ENCODE assay signal across 10 mouse cellular contexts in the genomic region with DNA sequence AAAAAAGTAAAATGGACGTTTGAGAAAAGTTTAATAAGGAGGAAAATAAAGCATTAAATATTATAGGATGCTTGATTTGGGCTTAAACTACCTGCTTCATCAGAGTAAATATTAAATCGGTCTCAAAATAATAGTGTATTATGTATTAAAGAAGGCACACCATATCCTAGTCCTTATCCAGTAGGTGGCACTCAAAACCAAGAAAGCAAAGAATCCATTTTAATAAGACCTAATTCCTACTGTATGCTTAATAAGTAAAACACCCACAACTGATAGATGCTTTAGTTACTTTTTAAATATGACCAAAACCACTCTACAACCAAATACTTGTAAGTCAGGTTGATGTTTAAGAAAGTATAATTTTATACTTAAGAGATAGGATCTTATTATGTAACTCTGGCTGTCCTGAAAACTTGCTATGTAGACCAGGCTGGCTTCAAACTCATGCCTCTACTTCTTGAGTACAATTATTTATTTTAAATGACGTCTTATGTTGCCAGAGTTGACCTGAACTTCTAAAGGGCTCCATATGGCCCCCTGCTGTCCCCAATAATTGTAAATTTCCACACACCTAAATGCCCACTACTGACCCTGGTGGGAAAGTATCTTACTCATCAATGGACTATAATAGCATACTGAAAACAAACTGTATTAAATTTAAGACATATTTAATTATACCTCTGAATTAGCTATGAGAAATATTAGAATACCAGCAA. TPM values are rescaled to one million over a fixed set of nuclear protein-coding genes. Genes with fewer than 3 reads are reported as not detected.
DNase-seq lines count a peak whose midpoint lies in the region; ATAC-seq and TF ChIP-seq lines count a peak whose summit lies in the region.
"Had no signal": no experiment of that assay in that cellular context is flagged by ENCODE, and none has a peak within 500 bp of the region (broad histone marks: within the 10 kb centered on the region; RNA-seq: fewer than 3 reads in every experiment).

No protein-coding gene starts in this region.

- H3K27ac ChIP-seq in kidney, embryonic 16.5 days (ENCODE audit: low read length) = no peak overlapping the region
- no peak overlapping the region for H3K27ac ChIP-seq in MEL (ENCODE audit: control insufficient read depth, low read depth, low read length)
- H3K27ac ChIP-seq in midbrain, embryonic 11.5 days (ENCODE audit: low read depth, low read length) = no peak overlapping the region

- TF ChIP-seq EP300 in MEL (IDR thresholded peaks at IDR 0.05; ENCODE audit: low read depth in 1 of 2, low read length in 2 of 2) = no peak

- H3K4me3 ChIP-seq in kidney, embryonic 16.5 days (ENCODE audit: low read length) = no peak overlapping the region
- no peak overlapping the region for H3K4me3 ChIP-seq in MEL (ENCODE audit: control insufficient read depth in 1 of 2, insufficient read depth in 1 of 2, low read depth in 2 of 2, low read length in 2 of 2)
- H3K4me3 ChIP-seq in midbrain, embryonic 11.5 days (ENCODE audit: low read depth, low read length) = no peak overlapping the region

- DNase-seq in kidney, adult 9 months = peak; percentile 57
- peak; percentile 79 for DNase-seq in MEL (ENCODE audit: low read depth, low spot score)
- peak; percentile 12 to 20 for DNase-seq in cerebellum, postnatal 25 days
- peak; percentile 87 for DNase-seq in midbrain, embryonic 11.5 days (ENCODE audit: low spot score, missing footprints)
- no peak for DNase-seq in T-cell, adult 2 months (ENCODE audit: low spot score)
- no peak for DNase-seq in heart, adult 9 months (ENCODE audit: low spot score in 2 of 2)
- no peak for DNase-seq in adrenal gland, postnatal 36 days
- DNase-seq: adrenal gland, postnatal 10 days had no signal

- H3K27me3 ChIP-seq in kidney, embryonic 16.5 days (ENCODE audit: insufficient read depth, low read length) = no peaks in the 10 kb centered on the region
- H3K27me3 ChIP-seq in MEL (ENCODE audit: control insufficient read depth in 1 of 2, insufficient read depth in 2 of 2, low read length in 2 of 2) = no peaks in the 10 kb centered on the region
- H3K27me3 ChIP-seq in midbrain, embryonic 11.5 days (ENCODE audit: control insufficient read depth, insufficient read depth, low read length) = no peaks in the 10 kb centered on the region
- H3K27me3 ChIP-seq: megakaryocyte, embryonic 14.5 days had no signal

- H3K79me2 ChIP-seq in MEL (ENCODE audit: control insufficient read depth, insufficient read depth, low read length, poor library complexity) = no peaks in the 10 kb centered on the region

- H3K4me2 ChIP-seq in kidney, embryonic 16.5 days (replicated peaks; ENCODE audit: low read depth, low read length) = no peak overlapping the region
- H3K4me2 ChIP-seq in midbrain, embryonic 11.5 days = no peak overlapping the region

- no peaks in the 10 kb centered on the region for H3K4me1 ChIP-seq in kidney, embryonic 16.5 days (ENCODE audit: insufficient read depth, low read length)
- peaks cover 0 to 2% of the 10 kb centered on the region in 2 experiments; a peak in 1 of 4 replicates for H3K4me1 ChIP-seq in MEL (ENCODE audit: control insufficient read depth in 1 of 2, insufficient read depth in 2 of 2, low read length in 2 of 2)
- H3K4me1 ChIP-seq in midbrain, embryonic 11.5 days (ENCODE audit: control insufficient read depth, insufficient read depth, low read length) = no peaks in the 10 kb centered on the region
- H3K4me1 ChIP-seq: megakaryocyte, embryonic 14.5 days had no signal

- peaks cover 14% of the 10 kb centered on the region for H3K9me3 ChIP-seq in kidney, embryonic 16.5 days (ENCODE audit: low read length)
- H3K9me3 ChIP-seq in MEL (replicated peaks; ENCODE audit: insufficient read depth, low read length) = no peaks in the 10 kb centered on the region
- peaks cover 10% of the 10 kb centered on the region for H3K9me3 ChIP-seq in midbrain, embryonic 11.5 days (ENCODE audit: control insufficient read depth, low read length)

- H3K9ac ChIP-seq in kidney, embryonic 16.5 days (replicated peaks; ENCODE audit: low read length) = no peak overlapping the region
- H3K9ac ChIP-seq in MEL (ENCODE audit: control insufficient read depth, low read depth, low read length, poor library complexity, severe bottlenecking) = no peak overlapping the region
- no peak overlapping the region for H3K9ac ChIP-seq in midbrain, embryonic 11.5 days (ENCODE audit: low read length)

- TF ChIP-seq RAD21 in MEL (IDR thresholded peaks at IDR 0.05; ENCODE audit: low read depth, low read length) = peak; percentile 100

- no peak for ATAC-seq in kidney, embryonic 16.5 days (ENCODE audit: low FRiP score, low TSS enrichment)
- ATAC-seq in midbrain, embryonic 11.5 days (ENCODE audit: low FRiP score) = no peak

- TF ChIP-seq POLR2A in MEL (IDR thresholded peaks at IDR 0.05; ENCODE audit: control insufficient read depth in 1 of 2, insufficient read depth in 1 of 2, low read depth in 1 of 2, low read length in 2 of 2, poor library complexity in 1 of 2) = no peak

- WGBS in kidney, embryonic 16.5 days = 17% methylated on average over 3 of the region's 3 CpGs
- 29% methylated on average over 3 of the region's 3 CpGs for WGBS in midbrain, embryonic 11.5 days

- TF ChIP-seq CTCF in MEL (IDR thresholded peaks at IDR 0.05 in 2 of 3, conservative IDR thresholded peaks at IDR 0.05 in 1 of 3; ENCODE audit: control insufficient read depth in 1 of 3, insufficient read depth in 1 of 3, low read depth in 2 of 3, low read length in 3 of 3, poor library complexity in 1 of 3, severe bottlenecking in 1 of 3) = peak in 2 of 3 experiments; percentile 47 to 93; a peak in 4 of 6 replicates

- H3K36me3 ChIP-seq in kidney, embryonic 16.5 days (ENCODE audit: insufficient read depth, low read length) = peaks cover 9% of the 10 kb centered on the region; the same call in 1 of the 2 replicates
- peaks cover 0 to 5% of the 10 kb centered on the region in 2 experiments; a peak in 2 of 4 replicates for H3K36me3 ChIP-seq in MEL (ENCODE audit: control insufficient read depth in 1 of 2, insufficient read depth in 2 of 2, low read length in 2 of 2)
- H3K36me3 ChIP-seq in midbrain, embryonic 11.5 days (ENCODE audit: control insufficient read depth, insufficient read depth, low read length) = no peaks in the 10 kb centered on the region

TF ChIP-seq in MEL, 35 proteins besides CTCF, POLR2A, EP300 and RAD21:
- no peak for TF ChIP-seq E2F4 (IDR thresholded peaks at IDR 0.05; ENCODE audit: borderline replicate concordance, low read depth, low read length)
- TF ChIP-seq BHLHE40 (IDR thresholded peaks at IDR 0.05; ENCODE audit: borderline replicate concordance, low read depth, low read length) = no peak
- TF ChIP-seq TBP (IDR thresholded peaks at IDR 0.05; ENCODE audit: low read depth, low read length) = no peak
- no peak for TF ChIP-seq NRF1 (IDR thresholded peaks at IDR 0.05; ENCODE audit: insufficient read depth, low read depth, low read length, poor library complexity, severe bottlenecking)
- no peak for TF ChIP-seq MAZ (IDR thresholded peaks at IDR 0.05; ENCODE audit: low read depth, low read length)
- peak; percentile 100 for TF ChIP-seq ZC3H11A (IDR thresholded peaks at IDR 0.05; ENCODE audit: low read depth, low read length)
- peak; percentile 11; the same call in 1 of the 2 replicates for TF ChIP-seq JUND (IDR thresholded peaks at IDR 0.05; ENCODE audit: low read depth, low read length)
- TF ChIP-seq RCOR1 (IDR thresholded peaks at IDR 0.05; ENCODE audit: low read depth, low read length) = no peak
- TF ChIP-seq MAX (IDR thresholded peaks at IDR 0.05; ENCODE audit: low read length) = no peak
- no peak for TF ChIP-seq HCFC1 (IDR thresholded peaks at IDR 0.05; ENCODE audit: low read depth, low read length)
- 0 out of 2 replicates have a peak, but pooled peaks have one; percentile 59 for TF ChIP-seq MYC (IDR thresholded peaks at IDR 0.05; ENCODE audit: low read depth, low read length)
- TF ChIP-seq ZNF384 (IDR thresholded peaks at IDR 0.05; ENCODE audit: low read depth, low read length) = peak; percentile 47; the same call in 1 of the 2 replicates
- no peak for TF ChIP-seq USF1 (IDR thresholded peaks at IDR 0.05; ENCODE audit: low read depth, low read length)
- no peak for TF ChIP-seq CHD2 (IDR thresholded peaks at IDR 0.05; ENCODE audit: low read length)
- no peak for TF ChIP-seq MXI1 (IDR thresholded peaks at IDR 0.05; ENCODE audit: low read depth, low read length)
- TF ChIP-seq ZMIZ1 (IDR thresholded peaks at IDR 0.05; ENCODE audit: low read depth, low read length) = no peak
- TF ChIP-seq SIN3A (IDR thresholded peaks at IDR 0.05; ENCODE audit: low read length) = peak; percentile 61
- TF ChIP-seq SMC3 (IDR thresholded peaks at IDR 0.05; ENCODE audit: low read depth, low read length) = peak; percentile 98
- no peak for TF ChIP-seq ELF1 (IDR thresholded peaks at IDR 0.05; ENCODE audit: low read depth, low read length)
- no peak for TF ChIP-seq GATA1 (IDR thresholded peaks at IDR 0.05; ENCODE audit: low read depth, low read length)
- TF ChIP-seq ETS1 (IDR thresholded peaks at IDR 0.05; ENCODE audit: low read depth, low read length) = no peak

RNA-seq across cellular contexts. Expression of a gene that starts 1.8 kb away (rescaled TPM):
- polyA plus RNA-seq in kidney, embryonic 16.5 days (2015; fragmentation: Nextera tagmentation; extraction: Ambion mirVana) = 0.19 and 0.33 TPM in 2 replicates
- total RNA-seq in MEL (2012; rRNA removed) = 1.0 and 1.4 TPM in 2 replicates
- under 1 TPM in 1 of 2 experiments, not detected in 1; 0.10 TPM for polyA plus RNA-seq in MEL (2012; ENCODE audit: insufficient read depth in 1 of 2, insufficient read length in 2 of 2, low read depth in 1 of 2, low replicate concordance in 2 of 2, missing spikeins in 1 of 2)
- polyA plus RNA-seq in midbrain, embryonic 11.5 days (2014; fragmentation: Nextera tagmentation; extraction: Ambion mirVana) = 0.23 TPM in 1 of 2 replicates, not detected in the other
- under 1 TPM; 0.10 to 0.30 TPM for total RNA-seq in adrenal gland, postnatal 36 days (2021)

Comparison
In these comparisons a context has a peak if more than half of its experiments do, and no peak if none do; other contexts are left out.
1. DNase-seq: peak in kidney, adult 9 months (single experiment), MEL (single experiment), cerebellum, postnatal 25 days (2 of 2) and midbrain, embryonic 11.5 days (single experiment); none in T-cell, adult 2 months (single experiment), heart, adult 9 months (0 of 2) and adrenal gland, postnatal 36 days (0 of 2).